Mouse (Mus musculus): ENCODE results near the gene 4930467E23Rik. TPM values are rescaled to one million over a fixed set of nuclear protein-coding genes. Genes with fewer than 3 reads are reported as not detected.
"Not testable (repeated sequence)": the region's sequence is repeated elsewhere in the genome, so short reads cannot be mapped to it uniquely, and the experiment has no call there.

Gene 4930467E23Rik
- polyA plus RNA-seq, 1 experiment from 2014 or later: not detected

GRCm38 (mm10) chr8:19713232-19713834, 16.0 kb upstream of the 4930467E23Rik start:
- ATAC-seq (replicated peaks); H3K9ac ChIP-seq (replicated peaks); H3K9me3 ChIP-seq; H3K4me2 ChIP-seq (replicated peaks); H3K27ac ChIP-seq (replicated peaks); H3K4me1 ChIP-seq; H3K4me3 ChIP-seq; H3K36me3 ChIP-seq; H3K27me3 ChIP-seq: not testable (repeated sequence)
- 85% methylated on average over 7 of the region's 7 CpGs for WGBS

GRCm38 (mm10) chr8:19714426-19714825, 14.9 kb upstream of the 4930467E23Rik start:
- H3K4me3 ChIP-seq; H3K9me3 ChIP-seq; H3K4me2 ChIP-seq (replicated peaks); H3K4me1 ChIP-seq; H3K27ac ChIP-seq (replicated peaks); H3K36me3 ChIP-seq; H3K27me3 ChIP-seq; ATAC-seq (replicated peaks); H3K9ac ChIP-seq (replicated peaks): not testable (repeated sequence)
- 91% methylated on average over 2 of the region's 2 CpGs for WGBS

GRCm38 (mm10) chr8:19715266-19715665, 14.1 kb upstream of the 4930467E23Rik start:
- not testable (repeated sequence) for H3K27ac ChIP-seq (replicated peaks); H3K36me3 ChIP-seq; H3K27me3 ChIP-seq; H3K4me1 ChIP-seq; H3K9ac ChIP-seq (replicated peaks); H3K4me2 ChIP-seq (replicated peaks); ATAC-seq (replicated peaks); H3K4me3 ChIP-seq; H3K9me3 ChIP-seq
- 81% methylated on average over 3 of the region's 3 CpGs for WGBS

GRCm38 (mm10) chr8:19717851-19718250, 11.5 kb upstream of the 4930467E23Rik start:
- not testable (repeated sequence) for H3K4me2 ChIP-seq (replicated peaks); H3K9me3 ChIP-seq; H3K4me3 ChIP-seq; ATAC-seq (replicated peaks); H3K4me1 ChIP-seq; H3K9ac ChIP-seq (replicated peaks); H3K36me3 ChIP-seq; H3K27ac ChIP-seq (replicated peaks); H3K27me3 ChIP-seq
- WGBS: 92% methylated on average over 3 of the region's 3 CpGs

GRCm38 (mm10) chr8:19719513-19719912, 9.9 kb upstream of the 4930467E23Rik start:
- not testable (repeated sequence) for H3K27ac ChIP-seq (replicated peaks); H3K4me3 ChIP-seq; H3K4me2 ChIP-seq (replicated peaks); H3K4me1 ChIP-seq; H3K9me3 ChIP-seq; ATAC-seq (replicated peaks); H3K9ac ChIP-seq (replicated peaks); H3K36me3 ChIP-seq; H3K27me3 ChIP-seq
- 72% methylated on average over 3 of the region's 3 CpGs for WGBS

GRCm38 (mm10) chr8:19724871-19725270, 4.5 kb upstream of the 4930467E23Rik start:
- H3K9me3 ChIP-seq; ATAC-seq (replicated peaks); H3K27me3 ChIP-seq; H3K36me3 ChIP-seq; H3K4me3 ChIP-seq; H3K4me2 ChIP-seq (replicated peaks); H3K27ac ChIP-seq (replicated peaks); H3K9ac ChIP-seq (replicated peaks); H3K4me1 ChIP-seq: not testable (repeated sequence)
- WGBS: 57% methylated on average over 2 of the region's 2 CpGs

- not testable (repeated sequence) for H3K4me1 ChIP-seq; H3K4me2 ChIP-seq (replicated peaks); H3K9ac ChIP-seq (replicated peaks); H3K27ac ChIP-seq (replicated peaks); H3K4me3 ChIP-seq; H3K27me3 ChIP-seq; ATAC-seq (replicated peaks); H3K9me3 ChIP-seq; H3K36me3 ChIP-seq
Measured at GRCm38 (mm10) chr8:19751773-19752172, 22.4 kb downstream of the 4930467E23Rik start.

GRCm38 (mm10) chr8:19754178-19754577, 24.8 kb downstream of the 4930467E23Rik start:
- H3K27me3 ChIP-seq; H3K4me2 ChIP-seq (replicated peaks); H3K9ac ChIP-seq (replicated peaks); H3K4me3 ChIP-seq; H3K27ac ChIP-seq (replicated peaks); H3K36me3 ChIP-seq; ATAC-seq (replicated peaks); H3K9me3 ChIP-seq; H3K4me1 ChIP-seq: not testable (repeated sequence)
- 56% methylated on average over 3 of the region's 3 CpGs for WGBS

- WGBS: 82% methylated on average over 3 of the region's 3 CpGs
Measured at GRCm38 (mm10) chr8:19754961-19755360, 25.6 kb downstream of the 4930467E23Rik start.

GRCm38 (mm10) chr8:19761660-19762059, 32.3 kb downstream of the 4930467E23Rik start:
- H3K4me2 ChIP-seq (replicated peaks); H3K27me3 ChIP-seq; H3K27ac ChIP-seq (replicated peaks); H3K4me1 ChIP-seq; H3K9ac ChIP-seq (replicated peaks); H3K4me3 ChIP-seq; ATAC-seq (replicated peaks); H3K9me3 ChIP-seq; H3K36me3 ChIP-seq: not testable (repeated sequence)
- WGBS: 85% methylated on average over 5 of the region's 5 CpGs

More at GRCm38 (mm10) chr8:19754961-19755360, 25.6 kb downstream of the 4930467E23Rik start:
- not testable (repeated sequence) for H3K27ac ChIP-seq (replicated peaks); H3K4me2 ChIP-seq (replicated peaks); H3K4me1 ChIP-seq; ATAC-seq (replicated peaks); H3K27me3 ChIP-seq; H3K4me3 ChIP-seq; H3K9ac ChIP-seq (replicated peaks); H3K9me3 ChIP-seq; H3K36me3 ChIP-seq

- not testable (repeated sequence) for H3K27me3 ChIP-seq; ATAC-seq (replicated peaks)
Measured at GRCm38 (mm10) chr8:19762860-19763592, 33.6 kb downstream of the 4930467E23Rik start.

GRCm38 (mm10) chr8:19765531-19765930, 36.2 kb downstream of the 4930467E23Rik start:
- ATAC-seq (replicated peaks); H3K27ac ChIP-seq (replicated peaks); H3K9me3 ChIP-seq; H3K9ac ChIP-seq (replicated peaks); H3K27me3 ChIP-seq; H3K4me1 ChIP-seq; H3K36me3 ChIP-seq; H3K4me2 ChIP-seq (replicated peaks); H3K4me3 ChIP-seq: not testable (repeated sequence)

More at GRCm38 (mm10) chr8:19762860-19763592, 33.6 kb downstream of the 4930467E23Rik start:
- WGBS: 71% methylated on average over 4 of the region's 4 CpGs
- H3K4me3 ChIP-seq; H3K27ac ChIP-seq (replicated peaks); H3K9ac ChIP-seq (replicated peaks); H3K9me3 ChIP-seq; H3K36me3 ChIP-seq; H3K4me1 ChIP-seq; H3K4me2 ChIP-seq (replicated peaks): not testable (repeated sequence)

- not testable (repeated sequence) for H3K9me3 ChIP-seq; H3K4me1 ChIP-seq; H3K36me3 ChIP-seq; H3K9ac ChIP-seq (replicated peaks); H3K4me3 ChIP-seq; H3K27ac ChIP-seq (replicated peaks); H3K4me2 ChIP-seq (replicated peaks); H3K27me3 ChIP-seq; ATAC-seq (replicated peaks)
- 87% methylated on average over 4 of the region's 4 CpGs for WGBS
Measured at GRCm38 (mm10) chr8:19773461-19773860, 44.1 kb downstream of the 4930467E23Rik start.
